Mouse (Mus musculus) large intestine, adult 2 months (tissue): Measurements from ENCODE around the gene Ranbp9. TPM values are rescaled to one million over a fixed set of nuclear protein-coding genes. Genes with fewer than 3 reads are reported as not detected.

ENCODE experiments used
- DNase-seq: peaks from one replicate; pipeline ENCODE4 v3.0.0-alpha.2; 2012; ENCODE audit warnings: low read depth, low spot score
- WGBS: fragments of 180-500 bp; shearing (Covaris S2); methylation state at CpG from one replicate; pipeline ENCODE4 v1.1.7; 2018; 5-methylcytosine and 5-hydroxymethylcytosine counted together
- polyA plus RNA-seq: library from polyadenylated mRNA; depleted of rRNA; stranded (reverse); fragments of >200 nt; gene quantifications from 2 replicates; pipeline ENCODE4 v1.2.3, GENCODE M21; 2012; rRNA removed

Gene Ranbp9
- polyA plus RNA-seq, 1 experiment, result 11.9 TPM

DNA sequence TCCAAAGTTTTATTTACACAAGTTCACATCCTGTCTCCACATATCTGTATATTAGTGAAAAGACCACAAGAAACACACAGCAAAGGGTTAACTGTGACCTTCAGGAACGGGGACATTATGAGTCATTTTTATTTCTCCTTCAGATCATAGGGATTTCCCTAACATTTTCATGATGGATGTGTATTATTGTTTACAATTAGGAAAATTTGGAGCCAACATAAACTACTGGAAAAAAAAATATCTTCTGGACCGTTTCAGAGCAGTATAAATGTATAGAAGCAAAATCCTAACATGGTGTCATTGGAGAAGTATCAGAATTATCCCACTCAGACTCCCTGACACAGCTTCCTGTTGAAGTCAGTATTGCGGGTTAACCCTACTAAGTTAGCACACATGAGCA is 101.1 kb downstream of the Ranbp9 start:
- DNase-seq, result no peak
- WGBS, result 57% methylated on average over 3 of the region's 3 CpGs

GRCm38 (mm10) chr13:43374918-43375432 is 106.1 kb downstream of the Ranbp9 start:
- no peak for DNase-seq
- 62% methylated on average over 2 of the region's 2 CpGs for WGBS

- WGBS, result 88% methylated on average over 10 of the region's 10 CpGs
- no peak for DNase-seq
Observed at GRCm38 (mm10) chr13:43374205-43374604, 106.9 kb downstream of the Ranbp9 start.

DNA sequence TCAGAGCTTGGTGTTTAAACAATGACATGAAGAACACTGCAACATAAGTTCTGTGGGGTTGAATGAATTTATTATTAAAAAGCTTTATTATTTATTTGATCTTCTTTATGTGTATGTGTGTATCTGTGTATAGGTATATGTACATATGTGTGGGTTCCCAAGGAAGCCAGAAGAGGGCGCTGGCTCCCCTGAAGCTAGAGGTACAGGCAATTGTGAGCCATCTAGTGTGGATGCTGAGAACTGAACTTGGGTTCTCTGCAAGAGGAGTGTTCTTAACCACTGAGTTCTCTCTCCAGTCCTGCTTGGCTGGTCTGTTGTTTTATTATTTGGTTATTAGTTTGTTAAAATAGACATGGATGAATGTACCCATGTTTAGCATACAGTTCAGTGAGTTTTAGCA is 108.2 kb downstream of the Ranbp9 start:
- 98% methylated on average over 1 of the region's 1 CpGs for WGBS

GRCm38 (mm10) chr13:43370063-43370462 is 111.0 kb downstream of the Ranbp9 start:
- DNase-seq, result no peak
- WGBS, result 81% methylated on average over 6 of the region's 6 CpGs

More for the DNA sequence above, 108.2 kb downstream of the Ranbp9 start:
- no peak for DNase-seq

DNA sequence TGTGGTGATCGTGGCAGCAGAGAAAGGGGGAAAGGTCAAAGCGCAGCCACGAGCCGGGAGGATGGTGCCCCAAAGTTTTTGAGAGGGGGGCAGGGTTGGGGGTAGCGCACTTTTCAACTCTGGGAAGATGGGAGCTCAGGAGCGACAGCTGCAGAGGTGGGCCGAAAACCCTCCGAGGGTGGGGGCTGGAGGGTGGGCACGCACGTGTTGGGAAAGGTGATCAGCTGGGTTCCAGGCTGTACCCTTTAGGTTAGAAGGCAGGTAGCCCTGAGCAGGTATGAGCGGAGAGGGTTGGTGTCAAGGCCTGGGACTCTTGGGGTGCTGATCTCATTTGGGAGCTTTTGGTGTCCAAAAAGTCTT is 115.3 kb downstream of the Ranbp9 start:
- no peak for DNase-seq
- WGBS, result 4% methylated on average over 11 of the region's 11 CpGs

DNA sequence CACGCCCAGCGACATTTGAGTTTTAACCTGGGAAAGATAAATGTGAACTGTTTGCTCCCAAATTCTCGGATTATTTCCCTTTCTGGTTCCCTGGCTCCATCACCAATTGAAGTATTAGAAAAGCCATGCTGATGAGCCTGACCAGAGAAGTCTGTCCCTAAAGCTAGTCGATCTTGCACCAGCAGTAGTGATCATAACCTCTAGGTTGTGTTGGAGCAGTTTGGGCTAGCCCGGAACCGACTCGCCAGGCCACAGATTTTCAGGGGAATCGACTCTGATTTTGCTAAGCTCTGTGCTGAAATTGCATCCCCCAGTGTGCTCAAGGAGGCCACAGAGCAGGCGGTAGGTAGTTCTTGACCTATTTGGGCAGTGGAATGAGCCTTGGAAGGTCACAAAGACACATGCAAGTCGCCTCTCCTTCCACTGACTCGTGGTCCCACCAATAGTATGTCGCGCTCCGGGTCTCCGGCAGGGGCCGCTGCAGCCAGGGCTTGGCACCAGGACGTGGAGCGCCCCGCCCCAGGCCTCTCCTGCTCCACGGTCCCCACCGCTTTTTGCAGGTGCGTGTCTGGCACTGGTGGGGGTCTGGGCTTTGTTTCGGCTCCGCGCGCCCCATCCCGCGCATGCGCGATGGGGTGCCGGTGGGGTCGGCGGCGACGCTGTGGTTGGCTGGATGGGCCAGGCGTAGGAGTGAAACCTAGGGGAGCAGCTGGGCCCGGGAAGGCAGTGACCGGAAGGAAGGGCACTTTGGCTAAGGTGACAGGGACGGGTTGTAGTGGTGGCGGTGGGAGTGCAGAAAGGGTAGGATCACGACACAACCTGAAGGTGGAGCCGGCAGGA is 115.9 kb downstream of the Ranbp9 start, which contains the start of gene Sirt5:
Gene Sirt5 (plus strand): TSS at position 512 of the 840 bp plus-strand sequence.
- DNase-seq, result peak; percentile 63
- 15% methylated on average over 42 of the region's 42 CpGs for WGBS

- 66% methylated on average over 9 of the region's 9 CpGs for WGBS
Observed at GRCm38 (mm10) chr13:43362353-43362752, 118.7 kb downstream of the Ranbp9 start.

DNA sequence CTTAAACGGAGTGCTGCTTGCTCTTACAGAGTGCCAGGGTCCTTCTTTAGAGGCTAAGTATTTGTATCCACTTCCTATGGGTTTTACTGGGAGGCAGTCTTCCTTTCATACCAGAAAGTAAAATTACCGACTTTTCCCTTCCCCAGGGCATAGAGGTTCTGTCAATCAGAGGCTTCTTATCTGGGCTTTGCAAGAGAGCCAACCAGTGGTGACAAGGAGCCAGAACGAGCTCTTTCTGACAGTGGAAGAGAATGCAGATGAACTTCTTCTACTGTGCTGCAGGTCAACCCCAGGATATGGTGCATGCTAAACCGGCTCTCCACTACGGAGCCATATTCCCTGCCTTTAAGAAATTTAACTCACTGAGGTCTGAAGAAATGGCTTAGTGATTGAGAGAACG is 120.5 kb downstream of the Ranbp9 start:
- 69% methylated on average over 6 of the region's 6 CpGs for WGBS
- no peak for DNase-seq

More at GRCm38 (mm10) chr13:43362353-43362752, 118.7 kb downstream of the Ranbp9 start:
- no peak for DNase-seq

GRCm38 (mm10) chr13:43356346-43357125 is 124.5 kb downstream of the Ranbp9 start:
- 88% methylated on average over 14 of the region's 14 CpGs for WGBS
- DNase-seq, result no peak

DNA sequence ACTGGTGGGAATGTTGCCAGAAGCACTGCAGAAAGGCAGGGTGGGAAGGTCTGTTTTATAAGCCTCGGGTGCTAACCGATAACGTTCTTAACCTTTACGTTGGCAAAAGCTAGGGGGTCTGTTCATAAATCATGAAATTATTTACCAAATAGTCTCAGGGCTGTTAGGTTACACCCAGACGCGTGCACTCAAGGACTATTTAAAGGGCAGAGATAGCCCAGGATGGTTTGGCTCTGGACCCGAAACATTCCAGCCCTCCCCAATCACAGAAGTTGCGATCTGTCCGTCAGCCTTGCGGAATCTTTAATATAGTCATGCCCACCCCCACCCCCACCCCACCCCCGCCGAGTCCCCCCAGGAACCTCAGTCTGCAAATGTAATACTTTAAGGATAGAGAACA is 126.7 kb downstream of the Ranbp9 start:
- WGBS, result 35% methylated on average over 12 of the region's 12 CpGs

DNA sequence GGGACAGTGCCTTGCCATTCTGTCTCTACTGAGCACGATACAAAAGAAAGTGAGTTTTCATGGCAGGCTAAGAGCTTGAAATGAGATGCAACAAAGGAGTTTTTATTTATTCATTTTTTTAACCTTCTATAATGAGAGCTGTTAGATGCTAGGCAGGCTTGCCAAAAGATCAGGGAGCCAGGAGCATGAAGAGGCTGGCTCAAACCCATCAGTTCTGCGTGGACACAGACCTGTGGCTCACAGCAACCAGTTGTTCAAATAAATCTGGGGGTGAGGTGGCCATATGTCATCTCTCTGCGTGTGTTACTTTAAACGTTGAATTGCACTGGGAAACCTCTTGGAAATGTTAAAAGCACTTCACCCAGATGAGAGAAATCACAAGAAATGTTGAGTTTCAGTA is 127.7 kb downstream of the Ranbp9 start:
- WGBS, result 60% methylated on average over 4 of the region's 4 CpGs
- no peak for DNase-seq

More for the DNA sequence above, 126.7 kb downstream of the Ranbp9 start:
- DNase-seq, result no peak

Other genes with a start within 250 kb of the Ranbp9 start
- gene Gfod1, start 177.1 kb downstream of the Ranbp9 start, polyA plus RNA-seq, result 1.2 and 2.5 TPM in 2 replicates
- 4.0 and 6.0 TPM in 2 replicates for gene Sirt5, start 115.8 kb downstream of the Ranbp9 start, polyA plus RNA-seq
- 27.7 and 40.1 TPM in 2 replicates for gene Nol7, start 82.9 kb downstream of the Ranbp9 start, polyA plus RNA-seq
- gene Mcur1, start 78.9 kb upstream of the Ranbp9 start, polyA plus RNA-seq, result 12.9 and 20.9 TPM in 2 replicates
- gene Rnf182, start 134.4 kb upstream of the Ranbp9 start, polyA plus RNA-seq, result 0.07 TPM in 2 replicates